Mouse (Mus musculus) embryo, embryonic 9.5 days (tissue): ENCODE data around the gene Sept3.

Experiments
- DNase-seq: peaks from one replicate; pipeline ENCODE4 v3.0.0-alpha.2; 2017; ENCODE audit errors: extremely low spot score

Sept3 gene

GRCm38 (mm10) chr15:82339634-82340254, 65.1 kb downstream of the Sept3 start:
- DNase-seq: no peak

GRCm38 (mm10) chr15:82340414-82341035, 65.8 kb downstream of the Sept3 start:
- DNase-seq: no peak

GRCm38 (mm10) chr15:82341036-82341501, 66.4 kb downstream of the Sept3 start:
- DNase-seq: peak; percentile 55

GRCm38 (mm10) chr15:82341675-82342542, 67.2 kb downstream of the Sept3 start:
- no peak for DNase-seq

GRCm38 (mm10) chr15:82342543-82342935, 67.8 kb downstream of the Sept3 start:
- no peak for DNase-seq

GRCm38 (mm10) chr15:82343368-82344287, 68.9 kb downstream of the Sept3 start:
- no peak for DNase-seq
